Mouse (Mus musculus): Measurements from ENCODE around the gene Srsf11.

Gene Srsf11

GRCm38 (mm10) chr3:157973236-157973635 is 63.2 kb downstream of the Srsf11 start:
- no peak for DNase-seq

- DNase-seq = no peak
Measured at GRCm38 (mm10) chr3:157971151-157971550, 65.3 kb downstream of the Srsf11 start.

All from right cerebral cortex, postnatal 4 days (tissue).